Mouse (Mus musculus): Measurements from ENCODE around the gene Alox8.

DNA sequence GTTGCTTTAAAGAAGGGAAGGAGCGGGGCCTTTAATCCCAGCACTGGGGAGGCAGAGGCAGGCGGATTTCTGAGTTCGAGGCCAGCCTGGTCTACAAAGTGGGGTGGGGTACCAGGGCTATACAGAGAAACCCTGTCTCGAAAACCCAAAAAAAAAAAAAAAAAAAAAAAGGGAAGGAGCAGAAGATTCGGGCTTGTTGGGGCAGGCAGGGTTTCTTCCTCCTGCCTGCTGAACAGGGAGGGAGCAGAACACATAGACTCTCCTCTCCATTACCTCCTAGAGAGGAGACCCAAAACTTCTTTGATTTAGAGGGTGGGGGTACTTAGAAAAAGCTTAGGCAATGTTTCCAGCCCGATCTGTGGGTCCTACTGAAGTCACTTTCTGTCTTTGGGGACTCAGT lies 62.3 kb downstream of the Alox8 start:
- no peak for TF ChIP-seq CTCF (IDR thresholded peaks at IDR 0.05; ENCODE audit: insufficient read depth, low read length)
- TF ChIP-seq POLR2A (IDR thresholded peaks at IDR 0.05; ENCODE audit: borderline replicate concordance, extremely low read depth, low read depth, low read length), result no peak

Measured in lung, adult 2 months (tissue).